Mouse (Mus musculus): ENCODE data around the gene Atp5h. TPM values are rescaled to one million over a fixed set of nuclear protein-coding genes. Genes with fewer than 3 reads are reported as not detected.

Atp5h gene
- polyA plus RNA-seq (2015; fragmentation: Nextera tagmentation; extraction: Ambion mirVana): 773 and 819 TPM in 2 replicates

- Histone ChIP-seq H3K9ac (ENCODE audit: low read depth, low read length) (peak within 1 kb of the TSS; percentile 97), H3K9me3 (replicated peaks; ENCODE audit: control insufficient read depth, low read length, poor library complexity, severe bottlenecking) (no peaks in the 10 kb centered on the region), H3K27me3 (ENCODE audit: control insufficient read depth, insufficient read depth, low read depth, low read length) (no peaks in the 10 kb centered on the region), H3K4me2 (ENCODE audit: low read length) (peak within 1 kb of the TSS; percentile 96), H3K36me3 (ENCODE audit: control insufficient read depth, insufficient read depth, low read length) (peaks cover 20% of the 10 kb centered on the region), H3K27ac (ENCODE audit: low read length) (peak within 1 kb of the TSS; percentile 91), H3K4me1 (ENCODE audit: control insufficient read depth, insufficient read depth, low read length) (peaks cover 24% of the 10 kb centered on the region), H3K4me3 (ENCODE audit: low read depth, low read length) (peak within 1 kb of the TSS; percentile 94)
- WGBS: under 1% methylated on average over 56 of the region's 56 CpGs
- peak; percentile 96 for ATAC-seq
Measured at GRCm38 (mm10) chr11:115419531-115420237, at the start of gene Atp5h, which contains the start of gene Kctd2. TSS of gene Atp5h (minus strand) at chr11:115419962. TSS of gene Kctd2 (plus strand) at chr11:115420128.

GRCm38 (mm10) chr11:115467217-115467618, 47.5 kb upstream of the Atp5h start:
- H3K4me3 ChIP-seq (ENCODE audit: low read depth, low read length): no peak overlapping the region
- ATAC-seq: no peak
- H3K9me3 ChIP-seq (replicated peaks; ENCODE audit: control insufficient read depth, low read length, poor library complexity, severe bottlenecking): no peaks in the 10 kb centered on the region
- no peaks in the 10 kb centered on the region for H3K27me3 ChIP-seq (ENCODE audit: control insufficient read depth, insufficient read depth, low read depth, low read length)
- 0 out of 2 replicates have a peak overlapping the region, but pooled peaks have one; percentile 14 for H3K9ac ChIP-seq (ENCODE audit: low read depth, low read length)
- no peak overlapping the region for H3K4me2 ChIP-seq (ENCODE audit: low read length)
- 52% methylated on average over 4 of the region's 4 CpGs for WGBS
- H3K36me3 ChIP-seq (ENCODE audit: control insufficient read depth, insufficient read depth, low read length): no peaks in the 10 kb centered on the region
- no peaks in the 10 kb centered on the region for H3K4me1 ChIP-seq (ENCODE audit: control insufficient read depth, insufficient read depth, low read length)
- no peak overlapping the region for H3K27ac ChIP-seq (ENCODE audit: low read length)

GRCm38 (mm10) chr11:115464851-115465250, 45.1 kb upstream of the Atp5h start:
- Histone ChIP-seq H3K36me3 (ENCODE audit: control insufficient read depth, insufficient read depth, low read length) (no peaks in the 10 kb centered on the region), H3K9me3 (replicated peaks; ENCODE audit: control insufficient read depth, low read length, poor library complexity, severe bottlenecking) (no peaks in the 10 kb centered on the region), H3K4me1 (ENCODE audit: control insufficient read depth, insufficient read depth, low read length) (no peaks in the 10 kb centered on the region), H3K4me2 (ENCODE audit: low read length) (no peak overlapping the region), H3K4me3 (ENCODE audit: low read depth, low read length) (no peak overlapping the region), H3K27ac (ENCODE audit: low read length) (no peak overlapping the region), H3K9ac (ENCODE audit: low read depth, low read length) (no peak overlapping the region), H3K27me3 (ENCODE audit: control insufficient read depth, insufficient read depth, low read depth, low read length) (no peaks in the 10 kb centered on the region)
- WGBS: 91% methylated on average over 8 of the region's 8 CpGs
- ATAC-seq: no peak

GRCm38 (mm10) chr11:115463397-115463796, 43.6 kb upstream of the Atp5h start:
- Histone ChIP-seq H3K36me3 (ENCODE audit: control insufficient read depth, insufficient read depth, low read length) (no peaks in the 10 kb centered on the region), H3K4me3 (ENCODE audit: low read depth, low read length) (no peak overlapping the region), H3K27ac (ENCODE audit: low read length) (no peak overlapping the region), H3K4me2 (ENCODE audit: low read length) (no peak overlapping the region), H3K9ac (ENCODE audit: low read depth, low read length) (no peak overlapping the region), H3K9me3 (replicated peaks; ENCODE audit: control insufficient read depth, low read length, poor library complexity, severe bottlenecking) (no peaks in the 10 kb centered on the region), H3K4me1 (ENCODE audit: control insufficient read depth, insufficient read depth, low read length) (no peaks in the 10 kb centered on the region), H3K27me3 (ENCODE audit: control insufficient read depth, insufficient read depth, low read depth, low read length) (no peaks in the 10 kb centered on the region)
- ATAC-seq: no peak
- 75% methylated on average over 10 of the region's 11 CpGs for WGBS

GRCm38 (mm10) chr11:115462243-115462891, 42.6 kb upstream of the Atp5h start, which contains the start of gene Slc16a5:
TSS of gene Slc16a5 (plus strand) at chr11:115462474.
- no peak for ATAC-seq
- no peaks in the 10 kb centered on the region for H3K36me3 ChIP-seq (ENCODE audit: control insufficient read depth, insufficient read depth, low read length)
- no peak within 1 kb of the TSS for H3K4me2 ChIP-seq (ENCODE audit: low read length)
- no peaks in the 10 kb centered on the region for H3K9me3 ChIP-seq (replicated peaks; ENCODE audit: control insufficient read depth, low read length, poor library complexity, severe bottlenecking)
- no peaks in the 10 kb centered on the region for H3K4me1 ChIP-seq (ENCODE audit: control insufficient read depth, insufficient read depth, low read length)
- no peak within 1 kb of the TSS for H3K27ac ChIP-seq (ENCODE audit: low read length)
- no peaks in the 10 kb centered on the region for H3K27me3 ChIP-seq (ENCODE audit: control insufficient read depth, insufficient read depth, low read depth, low read length)
- H3K4me3 ChIP-seq (ENCODE audit: low read depth, low read length): no peak within 1 kb of the TSS
- 79% methylated on average over 16 of the region's 16 CpGs for WGBS
- no peak within 1 kb of the TSS for H3K9ac ChIP-seq (ENCODE audit: low read depth, low read length)

GRCm38 (mm10) chr11:115461846-115462242, 42.1 kb upstream of the Atp5h start:
- WGBS: 74% methylated on average over 5 of the region's 5 CpGs
- Histone ChIP-seq H3K27me3 (ENCODE audit: control insufficient read depth, insufficient read depth, low read depth, low read length) (no peaks in the 10 kb centered on the region), H3K36me3 (ENCODE audit: control insufficient read depth, insufficient read depth, low read length) (no peaks in the 10 kb centered on the region), H3K4me3 (ENCODE audit: low read depth, low read length) (no peak overlapping the region), H3K27ac (ENCODE audit: low read length) (no peak overlapping the region), H3K4me1 (ENCODE audit: control insufficient read depth, insufficient read depth, low read length) (no peaks in the 10 kb centered on the region), H3K9ac (ENCODE audit: low read depth, low read length) (no peak overlapping the region), H3K9me3 (replicated peaks; ENCODE audit: control insufficient read depth, low read length, poor library complexity, severe bottlenecking) (no peaks in the 10 kb centered on the region), H3K4me2 (ENCODE audit: low read length) (no peak overlapping the region)
- no peak for ATAC-seq

- Histone ChIP-seq H3K27me3 (ENCODE audit: control insufficient read depth, insufficient read depth, low read depth, low read length) (no peaks in the 10 kb centered on the region), H3K4me3 (ENCODE audit: low read depth, low read length) (no peak overlapping the region), H3K36me3 (ENCODE audit: control insufficient read depth, insufficient read depth, low read length) (no peaks in the 10 kb centered on the region), H3K9me3 (replicated peaks; ENCODE audit: control insufficient read depth, low read length, poor library complexity, severe bottlenecking) (no peaks in the 10 kb centered on the region), H3K9ac (ENCODE audit: low read depth, low read length) (no peak overlapping the region), H3K27ac (ENCODE audit: low read length) (no peak overlapping the region), H3K4me2 (ENCODE audit: low read length) (no peak overlapping the region), H3K4me1 (ENCODE audit: control insufficient read depth, insufficient read depth, low read length) (no peaks in the 10 kb centered on the region)
- WGBS: 15% methylated on average over 8 of the region's 8 CpGs
- no peak for ATAC-seq
Measured at GRCm38 (mm10) chr11:115460976-115461375, 41.2 kb upstream of the Atp5h start.

GRCm38 (mm10) chr11:115457405-115457804, 37.6 kb upstream of the Atp5h start:
- Histone ChIP-seq H3K4me2 (ENCODE audit: low read length) (no peak overlapping the region), H3K27ac (ENCODE audit: low read length) (no peak overlapping the region), H3K9me3 (replicated peaks; ENCODE audit: control insufficient read depth, low read length, poor library complexity, severe bottlenecking) (no peaks in the 10 kb centered on the region), H3K4me1 (ENCODE audit: control insufficient read depth, insufficient read depth, low read length) (no peaks in the 10 kb centered on the region), H3K36me3 (ENCODE audit: control insufficient read depth, insufficient read depth, low read length) (no peaks in the 10 kb centered on the region), H3K27me3 (ENCODE audit: control insufficient read depth, insufficient read depth, low read depth, low read length) (no peaks in the 10 kb centered on the region), H3K9ac (ENCODE audit: low read depth, low read length) (no peak overlapping the region), H3K4me3 (ENCODE audit: low read depth, low read length) (no peak overlapping the region)
- ATAC-seq: no peak
- 30% methylated on average over 6 of the region's 6 CpGs for WGBS

GRCm38 (mm10) chr11:115456182-115456581, 36.4 kb upstream of the Atp5h start:
- Histone ChIP-seq H3K27me3 (ENCODE audit: control insufficient read depth, insufficient read depth, low read depth, low read length) (no peaks in the 10 kb centered on the region), H3K27ac (ENCODE audit: low read length) (no peak overlapping the region), H3K4me1 (ENCODE audit: control insufficient read depth, insufficient read depth, low read length) (no peaks in the 10 kb centered on the region), H3K9ac (ENCODE audit: low read depth, low read length) (no peak overlapping the region), H3K4me2 (ENCODE audit: low read length) (no peak overlapping the region), H3K36me3 (ENCODE audit: control insufficient read depth, insufficient read depth, low read length) (no peaks in the 10 kb centered on the region), H3K9me3 (replicated peaks; ENCODE audit: control insufficient read depth, low read length, poor library complexity, severe bottlenecking) (no peaks in the 10 kb centered on the region), H3K4me3 (ENCODE audit: low read depth, low read length) (no peak overlapping the region)
- WGBS: 96% methylated on average over 5 of the region's 5 CpGs
- no peak for ATAC-seq

All from midbrain, embryonic 16.5 days (tissue).